Mouse (Mus musculus) liver, adult 2 months (tissue): ENCODE measurements around the gene Fez1. TPM values are rescaled to one million over a fixed set of nuclear protein-coding genes. Genes with fewer than 3 reads are reported as not detected.

Experiments
- DNase-seq: peaks from one replicate; pipeline ENCODE4 v3.0.0-alpha.2; 2011; ENCODE audit warnings: low read depth, low spot score; ENCODE audit errors: extremely low read depth
- H3K27ac ChIP-seq: fragments of 200-500 bp; replicated peaks from 2 replicates; pipeline ENCODE4 v1.5.1; 2012; ENCODE audit warnings: low read depth, mild to moderate bottlenecking, control low read depth, inconsistent platforms, low read length; ENCODE audit not compliant: insufficient read depth
- H3K27me3 ChIP-seq: fragments of 200-500 bp; 2 replicates; pipeline ENCODE4 v1.6.1; 2012; ENCODE audit warnings: mild to moderate bottlenecking, moderate library complexity, low read length, inconsistent platforms; ENCODE audit not compliant: control insufficient read depth, insufficient read depth
- H3K36me3 ChIP-seq: fragments of 200-500 bp; 2 replicates; pipeline ENCODE4 v1.6.1; 2012; ENCODE audit warnings: low read length, inconsistent platforms; ENCODE audit not compliant: control insufficient read depth, insufficient read depth
- H3K4me1 ChIP-seq: fragments of 200-500 bp; 2 replicates; pipeline ENCODE4 v1.6.1; 2011; ENCODE audit warnings: low read length; ENCODE audit not compliant: control insufficient read depth, insufficient read depth
- H3K4me3 ChIP-seq: fragments of 200-500 bp; 2 replicates; pipeline ENCODE4 v1.5.1; 2011; ENCODE audit warnings: low read depth, mild to moderate bottlenecking, control low read depth, low read length, moderate library complexity; ENCODE audit not compliant: insufficient read depth
- H3K79me2 ChIP-seq: fragments of 200-500 bp; 2 replicates; pipeline ENCODE4 v1.6.1; 2012; ENCODE audit warnings: inconsistent platforms, mild to moderate bottlenecking, low read length, moderate library complexity; ENCODE audit not compliant: control insufficient read depth, insufficient read depth
- H3K9ac ChIP-seq: fragments of 200-500 bp; 2 replicates; pipeline ENCODE4 v1.6.1; 2012; ENCODE audit warnings: low read depth, mild to moderate bottlenecking, control low read depth, inconsistent platforms, low read length
- CTCF ChIP-seq: fragments of 200-500 bp; IDR thresholded peaks from 2 replicates; pipeline ENCODE4 v1.5.1; 2011; ENCODE audit warnings: low read depth, low read length, control low read depth
- POLR2A ChIP-seq: fragments of 200-500 bp; IDR thresholded peaks from 2 replicates; pipeline ENCODE4 v1.6.1; 2011; ENCODE audit warnings: low read length, control low read depth; ENCODE audit not compliant: insufficient read depth; ENCODE audit errors: extremely low read depth
- WGBS: fragments of 180-500 bp; shearing (Covaris S2); methylation state at CpG from one replicate; pipeline ENCODE4 v1.1.7; 2018; 5-methylcytosine and 5-hydroxymethylcytosine counted together
- polyA plus RNA-seq: library from polyadenylated mRNA; depleted of rRNA; stranded (reverse); fragments of >200 nt; gene quantifications from 2 replicates; pipeline ENCODE4 v1.2.3, GENCODE M21; 2012; rRNA removed
- total RNA-seq: library from RNA; depleted of rRNA; stranded (reverse); fragments of >200 nt; gene quantifications from 2 replicates; pipeline ENCODE4 v1.2.3, GENCODE M21; 2014; rRNA removed

Fez1 gene
- total RNA-seq (0.13 and 0.65 TPM in 2 replicates), polyA plus RNA-seq (0.12 TPM in 1 of 2 replicates, not detected in the other)

- H3K27ac ChIP-seq, result no peak within 1 kb of the TSS
- no peaks in the 10 kb centered on the region for H3K36me3 ChIP-seq
These were observed at the start of gene Fez1 for GRCm38 (mm10) chr9:36821644-36822000. Gene Fez1 (plus strand): TSS chr9:36821864.

GRCm38 (mm10) chr9:36783921-36784320 lies 37.7 kb upstream of the Fez1 start:
- no peaks in the 10 kb centered on the region for H3K27me3 ChIP-seq
- no peaks in the 10 kb centered on the region for H3K79me2 ChIP-seq
- no peaks in the 10 kb centered on the region for H3K4me1 ChIP-seq
- no peak for DNase-seq
- H3K27ac ChIP-seq, result no peak overlapping the region
- peaks cover 78% of the 10 kb centered on the region for H3K36me3 ChIP-seq
- 82% methylated on average over 2 of the region's 2 CpGs for WGBS
- H3K4me3 ChIP-seq, result no peak overlapping the region
- TF ChIP-seq CTCF (no peak), POLR2A (no peak)
- no peak overlapping the region for H3K9ac ChIP-seq

More at GRCm38 (mm10) chr9:36821644-36822000, at the start of gene Fez1:
- Histone ChIP-seq H3K4me1 (no peaks in the 10 kb centered on the region), H3K9ac (no peak within 1 kb of the TSS), H3K4me3 (no peak within 1 kb of the TSS), H3K79me2 (no peaks in the 10 kb centered on the region), H3K27me3 (no peaks in the 10 kb centered on the region)
- no peak for DNase-seq
- 21% methylated on average over 8 of the region's 8 CpGs for WGBS
- TF ChIP-seq CTCF (no peak), POLR2A (no peak)

- 21% methylated on average over 3 of the region's 3 CpGs for WGBS
- TF ChIP-seq CTCF (no peak), POLR2A (no peak)
- Histone ChIP-seq H3K9ac (no peak overlapping the region), H3K4me3 (no peak overlapping the region), H3K79me2 (peaks cover 12% of the 10 kb centered on the region), H3K36me3 (peaks cover 40% of the 10 kb centered on the region), H3K27ac (peak overlapping the region; percentile 75), H3K4me1 (peaks cover 22% of the 10 kb centered on the region), H3K27me3 (no peaks in the 10 kb centered on the region)
- DNase-seq, result peak; percentile 98
These were observed 29.5 kb upstream of the Fez1 start for GRCm38 (mm10) chr9:36792191-36792590.

GRCm38 (mm10) chr9:36794487-36794886 lies 27.2 kb upstream of the Fez1 start:
- H3K27ac ChIP-seq, result 0 out of 2 replicates have a peak overlapping the region, but pooled peaks have one; percentile 37

GRCm38 (mm10) chr9:36795556-36795955 lies 26.1 kb upstream of the Fez1 start:
- 18% methylated on average over 1 of the region's 1 CpGs for WGBS
- H3K79me2 ChIP-seq, result peaks cover 12% of the 10 kb centered on the region

More at GRCm38 (mm10) chr9:36794487-36794886, 27.2 kb upstream of the Fez1 start:
- Histone ChIP-seq H3K4me3 (no peak overlapping the region), H3K27me3 (no peaks in the 10 kb centered on the region), H3K79me2 (peaks cover 12% of the 10 kb centered on the region), H3K36me3 (peaks cover 23% of the 10 kb centered on the region), H3K4me1 (peaks cover 25% of the 10 kb centered on the region), H3K9ac (no peak overlapping the region)
- no peak for TF ChIP-seq CTCF
- no peak for TF ChIP-seq POLR2A
- WGBS, result 34% methylated on average over 2 of the region's 2 CpGs
- DNase-seq, result peak; percentile 87

GRCm38 (mm10) chr9:36796224-36796623 lies 25.4 kb upstream of the Fez1 start:
- 5% methylated on average over 5 of the region's 5 CpGs for WGBS
- H3K79me2 ChIP-seq, result peaks cover 10% of the 10 kb centered on the region

More at GRCm38 (mm10) chr9:36795556-36795955, 26.1 kb upstream of the Fez1 start:
- H3K4me1 ChIP-seq, result peaks cover 25% of the 10 kb centered on the region
- peaks cover 13% of the 10 kb centered on the region for H3K36me3 ChIP-seq
- H3K27me3 ChIP-seq, result no peaks in the 10 kb centered on the region
- peak overlapping the region; percentile 29; the same call in 1 of the 2 replicates for H3K4me3 ChIP-seq
- peak; percentile 89 for DNase-seq
- H3K27ac ChIP-seq, result no peak overlapping the region
- H3K9ac ChIP-seq, result no peak overlapping the region
- TF ChIP-seq POLR2A (no peak), CTCF (no peak)

More at GRCm38 (mm10) chr9:36796224-36796623, 25.4 kb upstream of the Fez1 start:
- Histone ChIP-seq H3K4me3 (peak overlapping the region; percentile 95), H3K4me1 (peaks cover 25% of the 10 kb centered on the region), H3K9ac (peak overlapping the region; percentile 95), H3K36me3 (peaks cover 8% of the 10 kb centered on the region), H3K27ac (peak overlapping the region; percentile 98), H3K27me3 (no peaks in the 10 kb centered on the region)
- peak; percentile 59 for DNase-seq
- TF ChIP-seq POLR2A (no peak), CTCF (no peak)
